Mouse (Mus musculus) kidney, adult 11 months (tissue): ENCODE measurements around the gene Tmem184a.

Source experiments
- DNase-seq: peaks from one replicate; pipeline ENCODE4 v3.0.0; 2022

The Tmem184a gene

DNA sequence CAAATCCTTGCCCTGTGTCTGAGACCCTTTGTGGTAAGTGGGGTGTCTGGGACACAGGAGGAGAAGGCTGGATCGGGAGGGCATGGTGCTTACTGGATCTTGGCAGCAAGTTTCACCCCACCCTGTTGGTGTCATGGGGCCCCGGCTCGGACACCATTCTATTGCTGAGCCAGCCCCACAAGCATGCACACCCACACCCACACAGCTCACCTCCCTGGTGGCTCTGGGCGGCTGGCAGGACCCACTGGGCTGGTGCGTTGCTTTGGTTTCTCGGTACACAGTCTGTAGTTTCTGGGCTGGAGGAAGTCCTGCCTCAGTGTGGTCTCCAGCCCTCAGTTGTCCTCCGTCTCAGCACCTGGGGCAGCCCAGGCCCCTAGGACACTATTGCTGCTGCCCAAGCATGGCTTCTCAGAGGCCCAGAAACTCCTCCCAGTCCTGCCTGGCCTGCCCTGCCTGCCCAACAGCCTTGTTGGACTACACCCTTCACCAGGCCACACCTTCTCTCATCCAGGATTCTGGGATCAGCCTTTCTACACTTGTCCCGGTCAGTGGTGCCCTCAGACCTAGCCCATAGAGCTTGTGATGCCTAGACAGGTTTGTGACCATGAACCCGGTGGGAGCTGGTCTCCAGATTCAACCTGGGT lies at the start of gene Tmem184a:
Tmem184a (minus strand) TSS at position 380 of the 644 bp plus-strand sequence.
- no peak for DNase-seq

DNA sequence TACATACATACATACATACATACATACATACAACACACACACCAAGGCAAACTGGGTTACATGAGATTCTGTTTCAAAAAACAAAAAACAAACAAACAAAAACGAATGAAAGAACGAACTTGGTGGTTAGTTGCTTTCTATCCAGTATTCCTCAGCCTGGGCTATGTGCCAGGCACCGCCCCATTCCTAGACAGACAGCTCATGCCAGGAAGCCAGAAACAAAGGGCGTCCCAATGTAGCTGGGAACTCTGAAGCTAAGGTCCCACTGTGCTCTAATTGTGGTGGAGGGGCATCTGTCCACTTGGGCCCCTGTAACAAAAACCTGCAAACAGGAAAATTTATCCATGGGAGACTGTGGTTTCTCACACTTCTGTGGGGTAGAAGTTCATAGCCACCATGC lies 43.0 kb upstream of the Tmem184a start:
- peak; percentile 51 for DNase-seq

GRCm38 (mm10) chr5:139860328-139861104 lies 40.8 kb upstream of the Tmem184a start:
- no peak for DNase-seq

DNA sequence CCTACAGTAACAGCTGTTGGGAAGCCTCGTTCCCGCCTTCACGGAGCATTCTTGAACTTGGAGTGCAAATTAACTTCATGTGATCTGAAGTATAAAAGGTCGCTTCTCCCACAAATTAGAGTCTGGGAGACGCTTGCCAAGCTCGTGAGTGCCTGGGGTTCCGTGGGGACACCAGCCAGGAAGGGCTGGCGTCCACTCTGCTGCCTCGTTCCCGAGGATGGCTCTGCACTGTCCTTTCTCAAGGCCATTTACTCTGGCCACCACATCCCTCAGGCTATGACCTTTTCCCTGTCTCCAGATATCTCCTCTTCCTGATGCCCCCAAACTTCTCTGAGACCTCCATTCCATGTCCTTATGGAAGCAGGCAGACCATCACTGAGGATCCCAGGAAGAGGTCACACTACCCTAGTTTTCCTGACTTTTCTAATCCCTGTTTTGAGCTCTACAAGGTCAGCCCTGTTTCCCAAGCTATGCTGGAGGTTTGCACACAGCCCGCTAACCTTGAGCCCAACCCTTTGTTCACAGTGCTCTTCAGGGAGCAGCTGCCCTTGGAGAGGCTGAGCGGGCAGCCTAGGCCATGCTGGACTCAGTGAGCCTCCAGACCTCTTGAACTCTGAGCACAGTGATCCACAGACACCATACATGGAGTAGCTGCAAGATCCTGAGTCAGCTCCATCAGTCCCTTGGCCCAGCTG lies 30.1 kb upstream of the Tmem184a start:
- peak; percentile 46 for DNase-seq

DNA sequence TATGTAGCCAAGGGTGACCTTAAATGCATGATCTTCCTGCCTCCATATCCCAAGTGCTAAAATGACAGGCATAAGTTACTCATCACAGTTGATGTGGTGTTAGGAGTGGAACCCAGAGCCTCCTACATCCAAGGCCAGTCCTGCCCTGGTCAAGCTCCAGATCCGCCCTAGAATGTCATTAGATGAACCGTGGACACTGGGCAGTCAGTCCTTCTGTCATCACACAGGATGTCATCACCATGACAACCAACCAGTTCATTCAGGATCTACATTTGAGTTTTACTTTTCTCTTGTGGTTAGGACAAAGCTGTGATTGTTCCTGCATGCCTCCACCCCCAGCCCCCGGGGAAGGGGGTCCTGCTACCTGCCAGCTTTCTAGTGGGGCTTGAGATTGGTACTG lies 19.4 kb upstream of the Tmem184a start:
- DNase-seq: no peak

DNA sequence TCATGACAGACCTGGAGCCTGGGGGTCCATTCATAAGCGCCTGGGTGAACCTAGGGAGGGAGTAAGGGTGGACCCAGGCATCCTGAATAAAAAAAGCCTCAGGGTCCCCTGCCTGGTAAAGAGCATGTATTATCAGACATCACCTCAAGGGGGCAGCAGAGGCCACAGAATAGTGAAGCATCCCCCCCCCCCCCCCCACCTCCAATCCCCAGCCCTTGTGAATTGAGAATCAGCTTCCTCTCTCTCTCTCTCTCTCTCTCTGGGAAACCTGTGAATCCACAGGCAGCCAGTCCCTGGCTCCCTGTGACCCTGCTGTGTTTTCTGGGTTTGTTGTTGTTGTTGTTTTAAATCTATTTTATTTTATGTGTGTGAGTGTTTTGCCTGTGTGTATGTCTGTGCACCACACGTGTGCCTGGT lies 18.8 kb upstream of the Tmem184a start:
- DNase-seq: no peak

GRCm38 (mm10) chr5:139835706-139836105 lies 16.0 kb upstream of the Tmem184a start:
- DNase-seq: no peak

GRCm38 (mm10) chr5:139832125-139832524 lies 12.4 kb upstream of the Tmem184a start:
- no peak for DNase-seq

DNA sequence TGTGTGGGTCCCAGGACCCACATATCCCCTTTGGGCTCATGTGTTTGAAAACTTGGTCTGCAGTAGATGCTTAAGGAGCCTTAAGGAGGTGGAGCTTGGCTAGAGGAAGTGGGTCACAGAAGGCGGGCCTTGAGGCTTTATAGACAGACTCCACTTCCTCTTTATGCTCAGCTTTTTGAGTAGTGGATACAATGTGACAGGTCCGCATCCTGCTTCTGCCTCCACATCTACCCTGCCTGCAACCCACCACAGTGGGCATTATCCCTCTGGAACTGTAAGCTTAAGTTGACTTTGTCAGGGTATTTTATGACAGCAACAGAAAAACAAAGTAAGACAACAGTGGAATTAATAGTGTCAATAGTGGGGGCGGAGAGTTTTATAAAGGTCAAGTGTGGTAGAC lies 11.0 kb upstream of the Tmem184a start:
- no peak for DNase-seq

GRCm38 (mm10) chr5:139829384-139829783 lies 9.7 kb upstream of the Tmem184a start:
- DNase-seq: no peak

DNA sequence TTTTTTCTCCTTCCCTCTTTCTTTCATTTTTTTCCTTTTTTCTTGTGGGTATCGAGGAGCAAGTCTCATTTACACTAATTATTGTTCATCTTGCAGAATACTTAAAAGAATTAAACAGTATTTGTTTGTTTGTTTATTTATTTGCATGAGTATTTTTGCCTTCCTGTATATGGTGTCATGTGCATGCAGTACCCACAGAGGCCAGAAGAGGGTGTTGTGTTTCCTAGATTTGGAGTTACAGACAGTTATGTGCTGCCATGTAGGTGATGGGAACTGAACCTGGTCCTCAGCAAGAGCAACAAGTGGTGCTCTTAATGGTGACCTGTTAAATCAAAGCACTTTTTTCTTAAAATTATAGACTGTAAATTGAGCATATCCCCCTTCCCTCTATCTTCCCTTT lies 7.9 kb upstream of the Tmem184a start:
- DNase-seq: no peak

GRCm38 (mm10) chr5:139826357-139827055 lies 6.8 kb upstream of the Tmem184a start, which contains the start of the genes Gm26938 and Psmg3:
Gm26938 (minus strand) TSS chr5:139826407.
Psmg3 (minus strand) TSS chr5:139826885.
- DNase-seq: peak; percentile 85

DNA sequence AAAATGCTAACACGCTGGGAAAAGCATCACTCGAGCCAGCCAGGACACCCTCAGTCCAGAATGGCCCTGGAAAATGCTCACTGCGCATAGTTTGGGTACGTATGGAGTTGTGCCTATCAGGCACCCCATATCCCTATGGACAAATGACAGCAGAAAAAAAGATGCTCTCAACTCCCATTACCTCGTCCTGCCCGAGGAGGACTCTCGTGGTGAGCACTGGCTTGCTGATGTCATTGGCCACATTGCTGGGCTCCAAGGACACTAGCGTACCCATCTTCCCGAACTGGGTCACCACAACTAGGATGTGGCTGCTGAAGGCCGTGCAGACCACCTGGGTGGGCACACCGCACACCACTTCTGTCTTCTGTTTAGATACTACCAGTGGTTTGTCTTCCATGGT lies 6.2 kb upstream of the Tmem184a start:
- no peak for DNase-seq

DNA sequence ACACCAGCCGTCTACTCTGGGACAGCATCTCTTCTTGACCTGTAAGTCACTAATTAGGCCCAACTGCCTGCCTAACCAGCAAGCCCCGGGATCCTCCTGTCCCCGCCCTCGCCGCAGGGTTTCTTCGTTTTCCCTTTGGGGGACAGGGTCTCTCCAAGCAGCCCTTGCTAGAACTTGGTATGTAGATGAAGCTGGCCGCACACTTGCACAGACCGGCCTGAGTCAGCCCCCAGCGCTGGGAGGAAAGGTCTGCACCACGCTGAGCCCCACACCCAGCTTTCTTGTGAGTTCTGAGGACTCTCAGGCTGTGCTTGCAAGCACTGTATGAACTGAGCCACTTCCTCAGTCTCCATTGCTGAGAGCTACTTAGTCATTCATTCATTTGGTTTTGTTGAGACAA lies 4.8 kb upstream of the Tmem184a start:
- no peak for DNase-seq

- no peak for DNase-seq
Observed at GRCm38 (mm10) chr5:139821466-139822459, 2.0 kb upstream of the Tmem184a start.

DNA sequence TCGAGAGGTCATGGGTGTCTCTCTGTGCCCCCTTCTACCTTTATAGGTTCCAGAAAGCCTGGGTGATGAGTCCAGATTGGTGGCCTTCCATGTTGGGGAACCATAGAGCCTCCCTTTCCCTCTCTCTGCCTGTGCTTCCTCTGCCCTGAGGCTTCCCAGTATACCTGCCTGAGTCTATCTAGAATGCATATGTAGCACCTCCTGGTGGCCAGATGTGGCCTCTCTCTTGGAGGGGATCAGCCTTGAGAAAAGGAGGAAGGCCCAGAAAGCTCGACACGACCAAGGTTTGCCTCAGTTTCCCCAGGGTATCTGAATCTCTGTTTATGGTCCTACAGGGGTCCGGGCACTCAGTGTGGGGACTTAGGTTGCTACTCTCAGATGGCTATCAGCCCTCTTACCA lies 916 bp downstream of the Tmem184a start:
- no peak for DNase-seq

GRCm38 (mm10) chr5:139818056-139818455 lies 1.7 kb downstream of the Tmem184a start:
- DNase-seq: no peak

- DNase-seq: no peak
Observed at GRCm38 (mm10) chr5:139817292-139817691, 2.4 kb downstream of the Tmem184a start.

GRCm38 (mm10) chr5:139816445-139816844 lies 3.3 kb downstream of the Tmem184a start:
- peak; percentile 3 for DNase-seq

GRCm38 (mm10) chr5:139815964-139816363 lies 3.8 kb downstream of the Tmem184a start:
- DNase-seq: no peak

DNA sequence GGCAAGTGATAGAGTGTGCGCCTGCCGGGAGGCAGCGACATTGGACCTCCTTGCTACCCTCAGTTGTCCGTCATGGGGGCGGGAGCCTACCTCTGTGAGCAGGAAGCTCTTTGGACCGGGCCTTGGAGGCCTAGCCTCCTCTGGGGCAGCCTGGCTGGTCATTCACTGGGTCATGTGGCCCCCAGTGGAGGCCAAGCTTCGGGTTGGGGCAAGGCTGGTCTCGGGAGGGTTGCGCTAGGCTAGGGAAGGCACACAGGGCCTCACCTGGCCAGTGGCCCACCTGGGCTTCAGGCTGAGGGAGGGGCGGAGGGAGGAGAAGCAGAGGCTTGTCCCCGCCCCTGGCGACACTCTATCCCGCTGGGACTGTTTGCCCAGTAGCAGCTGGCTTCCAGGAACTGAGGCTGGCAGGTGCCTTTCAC lies 5.7 kb downstream of the Tmem184a start:
- peak; percentile 96 for DNase-seq

GRCm38 (mm10) chr5:139813126-139813490 lies 6.6 kb downstream of the Tmem184a start:
- DNase-seq: no peak
